Mouse (Mus musculus): ENCODE measurements around the gene Fam118a.

Gene Fam118a

GRCm38 (mm10) chr15:85072651-85073050 lies 43.9 kb downstream of the Fam118a start:
- DNase-seq (ENCODE audit: low spot score in 2 of 2), result no peak

DNA sequence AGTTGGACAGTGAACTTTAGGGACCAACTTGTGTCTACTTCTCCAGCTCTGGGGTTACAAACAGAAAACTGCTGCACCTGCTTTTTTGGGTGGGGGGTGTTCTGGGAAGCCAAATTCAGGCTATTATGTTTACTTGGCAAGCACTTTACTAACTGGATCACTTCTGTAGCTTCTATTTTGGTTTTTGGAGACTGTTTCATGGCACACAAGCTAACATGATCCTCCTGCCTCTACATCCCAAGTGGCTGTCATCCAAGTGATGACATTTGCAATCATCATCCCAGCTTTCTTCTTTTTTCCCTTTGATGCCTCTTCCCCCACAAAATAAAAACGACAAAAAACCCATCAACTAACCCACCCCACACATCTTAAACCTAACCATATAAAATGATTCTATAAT lies 56.9 kb downstream of the Fam118a start:
- no peak for DNase-seq (ENCODE audit: low spot score in 2 of 2)

Measured in frontal cortex, postnatal 10 days (tissue).